Mouse (Mus musculus) ES-E14 (cell line): ENCODE measurements at regions not wholly inside any gene's neighbourhood (a gene's known extent, or its start where the extent isn't known, plus 50 kb on each side); places are given as distances from the start of the nearest gene placed in this dataset.

Experiments
- CHD2 ChIP-seq: IDR thresholded peaks from 2 replicates; pipeline ENCODE4 v1.6.1; 2014; ENCODE audit warnings: mild to moderate bottlenecking, low read depth, low read length, inconsistent platforms
- ZC3H11A ChIP-seq: IDR thresholded peaks from 2 replicates; pipeline ENCODE4 v1.6.1; 2012; ENCODE audit warnings: low read depth, mild to moderate bottlenecking, inconsistent platforms, low read length, borderline replicate concordance
- ZNF384 ChIP-seq: IDR thresholded peaks from 2 replicates; pipeline ENCODE4 v1.6.1; 2012; ENCODE audit warnings: low read depth, low read length, inconsistent platforms

- no peak for TF ChIP-seq ZC3H11A
- no peak for TF ChIP-seq ZNF384
- TF ChIP-seq CHD2: no peak
Observed at GRCm38 (mm10) chr5:85155858-85156257, 738.7 kb upstream of the Epha5 start.
